Mouse (Mus musculus) CD4-positive, CD25-positive, alpha-beta regulatory T cell, adult 4 months (primary cell): ENCODE results near the gene Gdpd5. TPM values are rescaled to one million over a fixed set of nuclear protein-coding genes. Genes with fewer than 3 reads are reported as not detected.
A peak's percentile ranks its signal among the peaks of the same experiment; 100 is the strongest.

ENCODE experiments used
- ATAC-seq: one replicate; pipeline ENCODE4 v1.8.0; 2017
- polyA plus RNA-seq, 2 experiments: library from polyadenylated mRNA; unstranded; fragments of 100-300 nt; shearing (Covaris generic); gene quantifications; one replicate each; pipeline ENCODE4 v1.2.1; 2017

Gene Gdpd5
- polyA plus RNA-seq, 2 experiments from 2014 or later, result 13.6 to 21.0 TPM

- no peak for ATAC-seq
These were observed 24.4 kb downstream of the Gdpd5 start for GRCm38 (mm10) chr7:99405386-99406155.

GRCm38 (mm10) chr7:99407598-99407997 is 26.4 kb downstream of the Gdpd5 start:
- peak; percentile 75 for ATAC-seq

GRCm38 (mm10) chr7:99409441-99410222 is 28.4 kb downstream of the Gdpd5 start:
- no peak for ATAC-seq

- ATAC-seq, result no peak
These were observed 29.1 kb downstream of the Gdpd5 start for GRCm38 (mm10) chr7:99410315-99410714.

- no peak for ATAC-seq
These were observed 30.0 kb downstream of the Gdpd5 start for GRCm38 (mm10) chr7:99411047-99411779.

- ATAC-seq, result no peak
These were observed 33.8 kb downstream of the Gdpd5 start for GRCm38 (mm10) chr7:99415045-99415444.

- no peak for ATAC-seq
These were observed 38.1 kb downstream of the Gdpd5 start for GRCm38 (mm10) chr7:99419311-99419710.

- no peak for ATAC-seq
These were observed 39.8 kb downstream of the Gdpd5 start for GRCm38 (mm10) chr7:99421006-99421405.

GRCm38 (mm10) chr7:99424538-99425155 is 43.4 kb downstream of the Gdpd5 start:
- ATAC-seq, result no peak

- ATAC-seq, result no peak
These were observed 44.5 kb downstream of the Gdpd5 start for GRCm38 (mm10) chr7:99425706-99426105.

GRCm38 (mm10) chr7:99427031-99427430 is 45.8 kb downstream of the Gdpd5 start:
- no peak for ATAC-seq

- ATAC-seq, result no peak
These were observed 46.8 kb downstream of the Gdpd5 start for GRCm38 (mm10) chr7:99427987-99428386.

- ATAC-seq, result peak; percentile 64
These were observed 47.6 kb downstream of the Gdpd5 start for GRCm38 (mm10) chr7:99428836-99429235.

- no peak for ATAC-seq
These were observed 48.6 kb downstream of the Gdpd5 start for GRCm38 (mm10) chr7:99429786-99430185.

GRCm38 (mm10) chr7:99430246-99430645 is 49.0 kb downstream of the Gdpd5 start:
- no peak for ATAC-seq

- ATAC-seq, result peak; percentile 83
These were observed 51.0 kb downstream of the Gdpd5 start for GRCm38 (mm10) chr7:99432248-99432647.

GRCm38 (mm10) chr7:99432863-99433262 is 51.6 kb downstream of the Gdpd5 start:
- peak; percentile 30 for ATAC-seq

- ATAC-seq, result no peak
These were observed 53.5 kb downstream of the Gdpd5 start for GRCm38 (mm10) chr7:99434672-99435250.

GRCm38 (mm10) chr7:99436530-99436929 is 55.3 kb downstream of the Gdpd5 start:
- no peak for ATAC-seq

- no peak for ATAC-seq
These were observed 57.7 kb downstream of the Gdpd5 start for GRCm38 (mm10) chr7:99438881-99439280.

- no peak for ATAC-seq
These were observed 60.4 kb downstream of the Gdpd5 start for GRCm38 (mm10) chr7:99441534-99442072.

GRCm38 (mm10) chr7:99443164-99443563 is 62.0 kb downstream of the Gdpd5 start:
- ATAC-seq, result no peak
